Mouse (Mus musculus) lung, adult 18-20 months (tissue): Measurements from ENCODE around the gene Moap1.

Source experiments
- DNase-seq, 2 experiments: peaks; one replicate each; pipeline ENCODE4 v3.0.0; 2022; ENCODE audit warnings: mixed read lengths in 2 of 2

Moap1 gene

DNA sequence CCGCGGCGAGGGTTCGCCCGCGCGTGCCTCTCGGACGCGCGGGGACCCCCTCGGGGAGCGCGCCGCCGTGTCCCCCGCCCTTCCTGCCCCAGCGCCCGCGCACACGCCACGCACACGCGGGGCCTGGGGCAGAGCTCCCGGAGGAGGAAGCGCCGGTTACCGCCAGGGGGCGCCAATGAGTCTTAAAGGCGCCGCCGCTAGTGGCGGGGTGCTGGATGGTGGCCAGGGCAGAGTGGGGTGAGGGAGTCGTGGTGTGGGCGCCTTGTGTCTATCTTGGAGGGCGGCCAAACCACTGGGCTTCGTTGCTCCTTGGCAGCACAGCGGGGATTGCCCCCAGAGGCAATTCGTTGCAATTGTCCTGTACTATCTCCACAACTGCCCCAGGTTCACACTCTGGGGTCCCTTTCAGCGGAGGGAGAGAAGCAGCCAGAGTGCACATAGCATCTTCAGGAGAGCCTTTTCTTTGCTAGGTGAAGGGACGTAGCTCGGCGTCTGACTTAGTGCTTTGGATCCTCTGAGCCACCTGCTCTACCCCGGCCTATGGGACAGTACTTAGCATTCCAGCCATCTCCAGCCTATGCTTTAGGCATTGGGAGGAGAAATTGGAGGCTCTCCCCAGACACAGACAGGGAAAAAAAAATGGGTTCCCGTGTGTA lies 38.1 kb downstream of the Moap1 start:
- peak; percentile 84 to 89 for DNase-seq

DNA sequence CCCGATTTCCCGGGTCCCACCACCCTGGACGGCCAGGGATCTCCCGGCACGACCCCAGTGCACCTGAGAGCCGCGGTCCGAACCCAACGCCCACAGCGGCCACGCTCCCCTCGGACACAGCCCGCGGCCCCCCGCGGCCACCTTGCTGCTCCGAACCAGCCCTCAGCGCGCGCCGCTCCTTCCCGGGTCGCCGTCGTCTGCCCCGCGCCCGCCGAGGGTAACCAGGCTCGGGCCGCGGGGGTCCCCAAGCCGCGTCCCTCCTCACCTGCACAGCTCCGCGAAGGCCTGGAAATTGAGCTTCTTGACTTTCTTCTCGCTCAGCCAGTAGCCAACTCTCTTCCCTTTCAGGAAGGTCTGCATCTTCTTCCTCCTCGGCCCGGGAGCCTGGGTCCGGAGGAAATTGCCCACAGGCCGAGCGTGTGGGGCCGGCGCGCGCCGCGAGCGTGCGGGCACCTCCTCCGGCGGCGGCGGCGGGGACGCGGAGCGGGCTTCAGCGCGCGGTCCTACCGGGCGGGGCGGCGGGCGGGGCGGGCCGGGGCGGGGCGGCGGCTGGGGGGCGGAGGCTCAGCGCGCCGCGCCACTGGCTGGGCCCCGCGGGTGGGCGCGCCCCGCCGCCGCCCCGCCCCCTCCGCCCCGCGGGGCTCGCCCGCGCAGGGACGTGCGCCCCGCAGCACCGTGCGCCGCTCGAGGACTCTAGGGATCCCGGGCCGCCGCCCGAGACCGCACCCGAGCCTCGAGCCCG lies 38.8 kb downstream of the Moap1 start, which contains the start of gene Itpk1:
Itpk1 (minus strand) TSS at position 474 of the 742 bp plus-strand sequence.
- DNase-seq, result peak; percentile 46 to 58

DNA sequence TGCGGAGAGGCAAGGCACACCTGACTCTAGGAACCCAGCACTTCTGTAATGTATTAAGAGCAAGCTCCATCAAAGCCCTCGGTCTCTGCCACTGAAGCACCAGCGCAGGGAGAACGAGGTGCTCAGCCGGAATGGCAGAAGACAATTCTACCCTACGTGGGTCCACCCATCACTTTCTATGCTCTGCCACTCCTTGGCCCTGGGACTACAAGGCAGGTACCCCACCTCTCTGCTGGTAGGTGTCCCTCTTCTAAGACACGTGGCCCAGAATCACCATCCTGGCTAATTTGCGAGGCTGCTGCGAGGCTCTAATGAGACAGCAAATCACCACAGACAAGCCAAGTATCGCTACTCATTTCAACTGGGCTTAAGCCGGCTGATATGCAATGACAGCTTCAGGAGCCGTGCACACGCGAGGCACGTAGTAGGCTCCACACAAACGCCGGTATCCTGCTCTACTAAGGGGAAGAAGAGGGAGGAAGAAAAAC lies 39.5 kb downstream of the Moap1 start:
- DNase-seq, result no peak

DNA sequence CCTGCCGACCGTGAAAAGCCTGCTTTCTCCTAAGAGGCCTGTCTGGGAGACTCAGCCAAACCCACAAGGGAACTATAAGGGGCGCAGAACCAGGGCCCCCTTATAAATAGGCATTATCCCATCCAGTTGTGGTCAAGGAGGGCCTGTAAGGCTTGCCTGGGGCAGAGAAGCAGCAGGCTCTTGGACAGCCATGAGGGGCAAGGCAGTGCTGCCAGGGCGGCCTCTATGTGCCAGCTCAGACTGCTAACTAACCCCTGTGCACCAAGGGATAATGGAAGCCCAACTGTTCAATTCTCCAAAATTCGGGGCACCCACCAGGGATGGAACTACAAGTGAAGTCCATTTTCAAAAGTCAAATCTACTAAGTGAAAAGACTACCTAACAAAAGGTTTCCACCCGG lies 40.0 kb downstream of the Moap1 start:
- no peak for DNase-seq

DNA sequence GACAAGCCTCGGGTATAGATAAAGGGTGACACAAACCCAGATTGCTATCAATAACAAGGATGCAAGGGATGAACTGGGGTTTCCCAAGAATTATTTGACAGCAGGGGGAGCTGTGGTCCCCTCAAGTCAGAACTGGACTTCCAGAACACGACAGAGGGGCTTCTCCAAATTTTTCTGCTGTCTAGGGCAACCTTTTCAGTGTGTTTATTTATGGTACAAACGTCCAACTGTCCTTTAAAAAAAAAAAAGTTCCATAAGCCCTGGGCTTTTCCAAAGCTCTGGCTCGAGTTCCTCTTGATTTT lies 40.4 kb downstream of the Moap1 start:
- DNase-seq, result peak in 1 of 2 experiments; percentile 46

DNA sequence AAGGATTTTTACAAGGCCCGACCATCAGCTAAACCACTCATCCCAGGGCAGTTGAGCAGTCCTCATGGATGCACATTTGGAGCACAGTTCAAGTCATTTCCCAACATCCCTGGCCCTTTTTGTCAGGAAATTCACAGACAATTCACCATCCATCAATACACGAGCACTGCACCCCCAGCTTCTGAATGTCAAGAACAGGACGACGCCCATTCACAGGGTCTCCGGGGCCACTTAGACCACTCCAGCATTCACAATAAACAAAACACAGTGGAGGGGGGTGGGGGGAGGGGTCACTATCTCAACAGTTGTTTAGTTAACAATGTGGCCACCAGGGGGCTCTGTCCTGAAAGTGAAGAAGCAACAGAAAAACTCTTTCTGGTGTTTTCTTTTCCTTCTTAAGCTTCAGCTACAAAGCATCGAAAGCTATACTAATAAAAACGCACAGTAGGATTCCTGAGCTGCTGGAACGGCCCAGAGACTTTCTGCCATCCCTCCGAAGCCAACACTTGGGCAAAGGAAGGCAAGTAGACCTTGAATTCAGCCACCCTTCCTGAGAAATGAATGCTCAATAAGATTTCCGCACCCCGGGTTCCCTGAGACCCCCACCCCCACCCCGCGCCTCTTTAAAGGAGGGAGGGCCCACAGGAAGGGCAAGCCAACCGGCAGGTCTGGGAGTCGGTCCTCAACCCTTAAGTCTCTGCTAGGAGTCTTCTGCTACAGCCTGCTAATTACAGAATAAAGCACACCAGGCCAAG lies 40.9 kb downstream of the Moap1 start:
- peak; percentile 62 to 81 for DNase-seq

DNA sequence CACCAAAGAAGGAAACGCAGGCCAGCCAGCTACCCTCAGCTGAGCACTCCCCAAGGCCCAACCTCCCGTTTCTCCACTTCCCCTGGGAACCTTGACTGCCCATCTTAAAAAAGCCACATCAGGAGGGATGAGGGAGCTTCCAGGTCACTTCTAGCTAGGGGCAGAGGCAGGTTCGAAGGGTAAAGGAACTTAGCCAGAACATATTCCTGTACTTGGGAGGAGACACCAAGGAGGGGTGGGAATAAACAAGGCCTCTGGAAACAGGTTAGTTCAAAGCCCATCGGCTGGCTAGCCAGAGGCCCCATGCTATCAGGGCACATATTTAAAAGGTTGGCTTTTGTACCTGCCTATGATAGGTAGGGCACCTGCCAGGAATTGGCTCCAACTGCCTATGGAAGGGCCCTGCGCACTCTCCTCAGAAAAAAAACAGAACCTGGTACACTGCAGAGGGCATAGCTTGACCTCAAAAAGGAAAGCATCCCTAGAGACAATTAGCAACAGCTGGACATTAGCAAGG lies 41.7 kb downstream of the Moap1 start:
- DNase-seq, result no peak

DNA sequence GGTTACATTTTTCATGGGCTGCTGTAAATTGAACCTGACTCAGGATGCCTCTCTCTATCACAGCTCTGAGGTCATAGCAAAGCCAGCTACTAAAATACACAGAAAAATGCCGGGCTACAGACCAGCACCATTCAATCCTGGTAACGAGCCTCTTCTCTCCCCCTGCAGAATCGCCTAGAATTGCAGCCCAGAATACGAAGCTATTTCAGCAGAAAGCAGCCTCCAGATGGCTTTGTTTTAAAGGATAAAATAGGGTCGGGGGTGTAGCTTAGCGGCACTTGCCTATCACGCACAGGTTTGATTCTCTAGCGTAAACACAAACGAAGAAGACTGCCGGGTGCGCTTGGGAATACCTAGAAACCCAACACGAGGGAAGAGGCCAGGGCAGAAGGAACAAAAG lies 43.0 kb downstream of the Moap1 start:
- no peak for DNase-seq

DNA sequence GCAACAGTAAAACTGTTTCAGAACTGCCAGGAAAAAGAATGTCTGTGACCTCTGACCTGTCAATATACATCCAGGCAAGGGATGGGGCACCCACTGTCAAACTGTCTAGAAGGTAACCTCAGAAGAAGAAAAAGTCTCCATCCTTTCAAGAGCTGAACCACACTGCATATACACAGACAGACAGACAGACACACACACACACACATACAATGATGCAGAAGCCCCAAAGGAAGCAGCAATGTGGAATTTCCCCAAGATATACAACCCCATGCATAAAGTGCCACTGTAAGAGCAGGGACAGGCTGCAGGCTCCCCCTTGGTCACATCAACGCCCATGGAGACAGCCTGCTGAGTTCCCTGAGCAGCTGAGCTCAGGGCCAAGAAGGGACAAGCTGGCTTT lies 44.3 kb downstream of the Moap1 start:
- DNase-seq, result no peak

DNA sequence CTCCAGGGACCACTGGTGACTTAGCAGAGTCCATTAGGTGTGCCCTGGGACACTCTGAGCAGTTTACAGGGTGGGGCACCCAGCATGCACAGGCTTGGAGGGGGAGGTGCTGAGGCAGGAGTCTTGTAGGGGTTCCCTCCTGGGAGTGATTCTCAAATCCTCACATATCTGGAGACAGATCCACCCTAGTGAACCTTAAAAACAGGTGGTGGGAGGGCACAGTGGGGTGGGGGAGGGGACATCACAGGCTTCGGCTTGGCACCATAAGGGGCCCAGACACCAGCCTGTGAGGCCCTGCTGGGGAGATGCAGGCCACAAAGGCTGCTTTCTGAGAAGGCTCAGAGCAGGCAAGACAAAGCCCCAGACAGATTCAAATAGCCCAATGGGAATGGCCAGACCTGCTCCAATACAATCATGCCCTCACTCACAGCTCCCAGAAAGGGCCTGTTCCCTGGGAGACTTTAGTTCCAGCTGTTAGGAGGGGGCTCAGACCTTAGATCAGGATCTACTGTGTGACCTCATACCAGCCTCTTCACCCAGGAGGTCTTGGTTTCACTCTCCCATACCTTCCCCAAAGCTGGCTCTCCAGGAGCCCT lies 45.3 kb downstream of the Moap1 start:
- DNase-seq, result no peak

DNA sequence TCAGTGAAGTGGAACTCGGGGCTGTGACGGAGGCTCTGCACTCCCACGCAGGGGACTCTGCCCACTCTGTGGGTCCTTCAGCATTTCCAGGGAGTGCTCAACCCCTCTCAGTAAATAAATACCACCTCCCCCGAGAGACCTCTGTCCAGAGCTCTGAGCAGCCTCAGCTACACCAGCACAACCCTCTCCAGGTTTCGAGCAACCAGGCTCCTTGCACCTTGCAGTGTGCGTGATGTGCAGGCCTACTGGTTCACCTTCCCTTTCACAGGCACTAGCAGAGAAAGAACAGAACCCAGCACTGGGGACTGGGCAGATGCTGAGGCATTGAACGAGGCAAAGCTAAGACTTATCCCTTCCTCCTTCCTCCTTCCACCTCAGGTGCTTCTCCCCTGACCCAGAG lies 46.1 kb downstream of the Moap1 start:
- DNase-seq, result no peak

DNA sequence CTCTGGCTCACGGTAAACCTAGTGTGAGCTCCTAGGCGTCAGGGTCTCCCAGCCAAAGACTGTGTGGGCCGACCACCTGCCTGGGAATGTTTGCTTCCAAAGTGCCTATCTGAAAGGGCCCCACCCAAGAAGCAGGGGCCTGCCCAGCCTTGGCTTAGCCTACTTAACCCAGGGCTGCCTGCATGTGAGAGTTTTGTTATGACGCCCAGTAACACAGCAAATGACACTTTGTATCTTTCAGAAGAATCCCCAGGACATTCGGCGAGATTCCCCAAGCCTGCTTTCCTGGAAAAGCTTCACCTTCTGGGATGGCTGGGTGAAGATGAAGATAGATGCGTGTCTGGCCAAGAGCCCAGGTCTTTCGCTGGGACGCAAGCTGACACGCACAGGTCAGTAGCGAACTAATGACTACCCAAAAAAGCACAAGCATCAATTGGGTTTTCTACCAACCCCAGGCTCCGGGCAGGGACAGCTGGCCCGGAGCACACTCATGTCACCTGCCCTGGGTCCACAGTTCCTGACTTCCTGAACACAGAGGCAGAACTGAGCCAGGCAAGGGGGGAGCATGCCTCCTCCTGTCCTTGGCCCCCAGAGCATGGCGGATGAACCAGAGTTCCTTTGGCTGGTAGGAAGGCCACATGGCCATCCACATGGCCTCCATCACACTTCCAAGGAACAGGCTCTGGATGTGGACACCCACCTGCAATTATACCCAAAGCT lies 46.7 kb downstream of the Moap1 start:
- DNase-seq, result no peak

DNA sequence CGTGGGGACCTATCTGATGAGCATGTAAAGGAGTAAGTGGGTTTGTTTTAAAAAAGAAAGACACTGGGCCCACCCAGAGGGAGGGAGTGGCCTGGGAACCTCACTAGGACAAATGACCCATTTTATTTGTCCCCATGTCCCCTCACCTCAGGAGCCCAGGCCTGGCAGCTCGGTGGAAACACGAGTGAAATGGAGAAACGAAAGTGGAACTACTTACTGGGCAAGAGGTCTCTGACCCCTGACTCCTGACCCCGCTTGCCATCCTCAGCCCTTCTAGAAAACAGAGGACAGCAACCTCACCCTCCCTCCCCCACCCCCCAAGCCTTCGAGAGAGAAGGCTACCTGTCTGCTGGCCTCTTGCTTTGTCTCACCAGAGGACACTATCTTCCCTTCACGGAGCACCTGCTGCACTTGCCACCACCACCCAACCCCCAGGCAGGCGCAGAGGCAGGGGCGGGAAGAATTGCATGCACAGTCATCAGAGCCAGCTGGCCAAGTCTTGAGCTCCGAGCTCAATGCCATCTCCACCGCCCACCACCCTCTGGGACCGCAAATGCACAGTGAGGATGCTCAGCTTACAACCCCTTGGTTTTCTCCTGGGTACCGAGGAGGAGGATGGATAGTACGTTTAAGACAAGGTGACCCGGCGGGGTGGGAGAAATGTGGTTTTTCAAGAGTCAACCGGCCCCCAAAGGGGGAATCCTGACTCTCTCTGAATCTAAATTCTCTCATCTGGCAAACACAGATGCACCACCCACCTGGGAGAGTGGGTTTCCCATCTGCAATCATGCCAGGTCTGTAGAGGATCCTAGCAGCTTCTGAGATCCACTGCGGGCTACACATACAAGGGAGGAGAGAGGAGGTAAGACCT lies 47.9 kb downstream of the Moap1 start:
- no peak for DNase-seq
